Mouse (Mus musculus) forebrain, embryonic 11.5 days (tissue): ENCODE measurements around the gene Zdhhc1. TPM values are rescaled to one million over a fixed set of nuclear protein-coding genes. Genes with fewer than 3 reads are reported as not detected.
A peak's percentile ranks its signal among the peaks of the same experiment; 100 is the strongest.

Experiments used
- ATAC-seq: fragments of 200-750 bp; cut with Nextera tagmentation; replicated peaks from 2 replicates; pipeline ENCODE4 v1.8.0; 2017; ENCODE audit warnings: moderate TSS enrichment; ENCODE audit not compliant: low FRiP score
- DNase-seq: peaks from one replicate; pipeline ENCODE4 v3.0.0-alpha.2; 2017; ENCODE audit warnings: low spot score
- H3K27ac ChIP-seq: fragments of 300-500 bp; sonication (generic); 2 replicates; pipeline ENCODE4 v1.5.1; 2014; ENCODE audit warnings: low read depth, low read length
- H3K27me3 ChIP-seq: fragments of 300-500 bp; sonication (generic); 2 replicates; pipeline ENCODE4 v1.6.1; 2014; ENCODE audit warnings: mild to moderate bottlenecking, low read length, mixed read lengths; ENCODE audit not compliant: control insufficient read depth, insufficient read depth
- H3K36me3 ChIP-seq: fragments of 300-500 bp; sonication (generic); 2 replicates; pipeline ENCODE4 v1.6.1; 2014; ENCODE audit warnings: mild to moderate bottlenecking, low read length, moderate library complexity, mixed read lengths; ENCODE audit not compliant: control insufficient read depth, insufficient read depth
- H3K4me1 ChIP-seq: fragments of 300-500 bp; sonication (generic); replicated peaks from 2 replicates; pipeline ENCODE4 v1.6.1; 2014; ENCODE audit warnings: low read length, mixed read lengths; ENCODE audit not compliant: control insufficient read depth, insufficient read depth
- H3K4me2 ChIP-seq: fragments of 300-500 bp; sonication (generic); 2 replicates; pipeline ENCODE4 v1.6.1; 2014; ENCODE audit warnings: low read depth, mild to moderate bottlenecking, low read length, moderate library complexity, mixed read lengths; ENCODE audit not compliant: severe bottlenecking
- H3K4me3 ChIP-seq: fragments of 300-500 bp; sonication (generic); 2 replicates; pipeline ENCODE4 v1.5.1; 2014; ENCODE audit warnings: low read depth, low read length
- H3K9ac ChIP-seq: fragments of 300-500 bp; sonication (generic); 2 replicates; pipeline ENCODE4 v1.6.1; 2014; ENCODE audit warnings: low read length
- H3K9me3 ChIP-seq: fragments of 300-500 bp; sonication (generic); 2 replicates; pipeline ENCODE4 v1.6.1; 2016; ENCODE audit warnings: low read length, mixed read lengths; ENCODE audit not compliant: control insufficient read depth
- WGBS: fragments of 180-500 bp; shearing (Covaris S2); extraction: QIAGEN DNeasy Blood & Tissue Kit; methylation state at CpG from one replicate; pipeline ENCODE4 v1.1.7; 2014; 5-methylcytosine and 5-hydroxymethylcytosine counted together
- polyA plus RNA-seq: library from polyadenylated mRNA; unstranded; fragments of >200 nt; fragmentation: Nextera tagmentation; extraction: Ambion mirVana; gene quantifications from 2 replicates; pipeline ENCODE4 v1.2.1, GENCODE M21; 2014

Gene Zdhhc1
- 20.2 and 24.6 TPM in 2 replicates for polyA plus RNA-seq

DNA sequence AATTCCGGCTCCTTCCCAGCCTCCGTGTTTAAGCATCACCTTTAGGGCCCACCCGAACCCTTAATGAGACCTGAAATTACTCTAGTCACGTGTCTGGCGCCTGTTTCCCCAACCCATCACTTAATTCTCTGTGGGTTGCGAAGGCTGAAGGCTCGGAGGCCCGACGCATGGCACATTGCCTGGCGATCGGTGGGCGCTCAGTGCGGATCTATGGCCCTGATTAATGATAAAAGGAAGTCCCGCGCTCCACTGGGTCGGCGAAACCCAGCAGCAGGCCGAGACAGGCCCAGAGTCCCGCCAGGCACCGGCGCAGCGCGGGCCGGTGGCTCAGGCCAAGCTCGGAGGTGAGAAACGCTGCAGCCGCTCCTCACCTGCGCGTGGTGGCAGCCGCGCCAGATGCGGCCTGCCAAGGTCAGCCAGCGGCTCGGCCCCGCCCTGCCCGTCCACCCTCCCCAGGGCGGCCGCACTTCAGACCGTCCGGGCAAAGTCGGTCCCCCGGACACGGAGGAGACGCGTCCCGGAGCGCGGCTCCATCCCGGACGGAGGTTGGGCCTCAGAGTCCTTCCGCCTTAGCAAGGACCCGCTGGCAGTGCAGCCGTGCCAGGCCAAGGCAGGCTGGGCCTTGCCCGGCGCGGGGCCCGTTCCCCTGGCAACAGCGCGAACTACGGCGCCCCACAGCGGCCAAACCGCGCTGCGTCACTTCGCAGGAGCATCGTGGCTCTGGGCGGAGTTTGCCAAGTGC is at the start of gene Zdhhc1:
Gene Zdhhc1 (minus strand): TSS at position 464 of the 742 bp plus-strand sequence.
- under 1% methylated on average over 67 of the region's 68 CpGs for WGBS
- DNase-seq: peak; percentile 96
- H3K27me3 ChIP-seq: no peaks in the 10 kb centered on the region

DNA sequence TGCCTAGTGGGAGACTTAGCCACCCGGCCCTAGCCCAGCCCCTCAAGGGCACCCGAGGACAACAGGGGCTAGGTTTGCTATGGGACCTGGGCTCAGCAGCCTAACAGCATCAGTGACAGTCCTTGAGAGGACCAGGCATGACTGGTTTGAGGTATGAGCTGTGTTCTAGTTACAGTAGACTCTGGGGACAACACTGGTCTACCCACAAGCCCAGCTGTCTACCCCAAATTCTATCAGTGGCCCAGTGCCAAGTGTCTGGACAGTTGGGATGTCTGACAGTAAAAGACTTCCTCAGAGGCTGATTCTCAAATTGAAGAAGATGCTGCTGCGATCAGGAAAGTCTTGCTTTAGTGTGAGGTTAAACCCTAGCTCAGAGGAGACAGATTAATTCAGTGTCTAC is 48.5 kb upstream of the Zdhhc1 start:
- no peak overlapping the region for H3K4me2 ChIP-seq
- H3K36me3 ChIP-seq: no peaks in the 10 kb centered on the region
- no peak for DNase-seq
- H3K9ac ChIP-seq: no peak overlapping the region
- no peak for ATAC-seq
- H3K4me1 ChIP-seq: no peaks in the 10 kb centered on the region
- H3K27ac ChIP-seq: no peak overlapping the region
- H3K4me3 ChIP-seq: no peak overlapping the region
- no peaks in the 10 kb centered on the region for H3K9me3 ChIP-seq
- H3K27me3 ChIP-seq: no peaks in the 10 kb centered on the region
- WGBS: 87% methylated on average over 3 of the region's 3 CpGs

More for the DNA sequence above, at the start of gene Zdhhc1:
- Histone ChIP-seq H3K4me2 (peak within 1 kb of the TSS; percentile 96), H3K9ac (peak within 1 kb of the TSS; percentile 89), H3K4me1 (peaks cover 6% of the 10 kb centered on the region), H3K36me3 (no peaks in the 10 kb centered on the region), H3K9me3 (no peaks in the 10 kb centered on the region), H3K4me3 (peak within 1 kb of the TSS; percentile 78), H3K27ac (0 out of 2 replicates have a peak within 1 kb of the TSS, but pooled peaks have one; percentile 12)
- ATAC-seq: peak; percentile 92

DNA sequence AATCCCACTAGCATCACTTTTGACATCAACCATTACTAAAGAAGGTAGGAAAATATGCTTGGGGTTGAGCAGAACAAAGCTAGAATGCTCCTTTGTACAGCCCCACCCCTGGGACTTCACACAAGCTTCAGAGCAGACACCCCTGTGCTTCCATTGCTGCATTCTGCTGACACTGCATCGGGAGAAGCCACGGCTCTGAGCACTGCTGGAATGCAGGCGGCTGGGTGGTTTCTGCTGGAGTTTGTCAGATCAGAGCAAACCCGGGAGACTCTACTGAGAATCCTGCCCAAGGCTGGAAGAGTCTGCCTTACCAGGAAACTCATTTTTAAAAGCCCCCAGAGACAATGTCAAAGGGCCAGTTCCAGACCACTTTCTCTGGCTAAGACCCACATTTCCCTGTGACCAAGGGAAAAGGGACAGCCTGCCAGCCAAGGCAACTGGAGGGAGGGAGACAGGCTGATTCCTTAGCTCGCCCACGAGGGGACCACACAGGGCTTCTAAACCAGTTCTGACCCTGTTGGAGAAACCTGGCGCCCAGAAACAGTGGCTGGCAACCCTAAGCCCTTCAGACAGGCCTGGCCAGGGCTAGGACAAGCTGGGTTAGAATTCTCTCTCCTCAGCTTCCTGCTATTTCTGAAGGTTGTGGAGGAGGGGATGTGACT is 48.0 kb upstream of the Zdhhc1 start:
- no peak overlapping the region for H3K4me3 ChIP-seq
- DNase-seq: no peak
- H3K9ac ChIP-seq: no peak overlapping the region
- no peak overlapping the region for H3K4me2 ChIP-seq
- no peaks in the 10 kb centered on the region for H3K27me3 ChIP-seq
- no peaks in the 10 kb centered on the region for H3K9me3 ChIP-seq
- ATAC-seq: no peak
- H3K27ac ChIP-seq: no peak overlapping the region
- no peaks in the 10 kb centered on the region for H3K4me1 ChIP-seq
- 70% methylated on average over 7 of the region's 7 CpGs for WGBS
- no peaks in the 10 kb centered on the region for H3K36me3 ChIP-seq

DNA sequence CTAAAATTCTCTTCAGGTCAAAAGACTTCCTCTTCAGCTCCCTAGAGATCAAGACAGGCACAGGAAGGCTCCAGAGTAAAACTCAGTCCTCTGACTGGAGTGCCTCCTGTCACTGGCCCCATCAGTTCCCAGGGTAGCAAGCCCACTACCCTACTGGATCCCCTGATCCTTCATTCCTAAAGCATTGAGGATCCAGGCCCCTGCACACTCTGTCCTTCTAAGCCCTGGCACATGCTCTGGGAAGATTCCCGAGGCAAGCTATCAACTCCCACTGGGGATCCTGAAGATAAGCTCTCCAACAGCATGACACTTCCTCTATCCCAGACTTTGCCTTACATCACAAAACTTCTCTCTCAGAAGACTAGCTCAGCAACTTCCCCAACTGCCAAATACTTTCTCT is 47.0 kb upstream of the Zdhhc1 start:
- WGBS: 72% methylated on average over 1 of the region's 1 CpGs
- no peaks in the 10 kb centered on the region for H3K9me3 ChIP-seq

DNA sequence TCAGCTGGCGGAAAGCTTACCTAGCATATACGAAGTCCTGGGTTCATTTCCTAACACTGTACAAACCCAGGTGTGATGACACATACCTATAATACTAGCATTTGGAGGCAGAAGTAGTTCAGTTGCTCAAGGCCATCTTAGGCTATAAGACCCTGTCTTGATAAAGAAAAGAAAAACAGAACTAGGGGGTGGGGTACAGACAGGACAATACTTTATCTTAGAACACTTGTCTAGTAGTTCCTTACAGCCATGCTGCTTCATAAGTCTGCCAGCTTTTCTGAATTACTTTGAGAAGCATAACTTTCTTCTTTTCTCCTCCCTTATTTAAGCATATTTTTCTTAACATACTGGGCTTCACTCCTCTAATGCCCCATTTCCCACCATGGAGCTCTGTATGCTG is 46.1 kb upstream of the Zdhhc1 start:
- no peaks in the 10 kb centered on the region for H3K27me3 ChIP-seq
- H3K4me3 ChIP-seq: no peak overlapping the region
- ATAC-seq (no peak), DNase-seq (no peak)
- H3K36me3 ChIP-seq: peaks cover 3% of the 10 kb centered on the region; the same call in 1 of the 2 replicates
- H3K9me3 ChIP-seq: no peaks in the 10 kb centered on the region
- no peak overlapping the region for H3K4me2 ChIP-seq
- WGBS: 91% methylated on average over 2 of the region's 2 CpGs
- H3K27ac ChIP-seq: no peak overlapping the region
- no peak overlapping the region for H3K9ac ChIP-seq
- no peaks in the 10 kb centered on the region for H3K4me1 ChIP-seq

More for the DNA sequence above, 47.0 kb upstream of the Zdhhc1 start:
- Histone ChIP-seq H3K27ac (no peak overlapping the region), H3K9ac (no peak overlapping the region), H3K4me3 (no peak overlapping the region), H3K4me1 (no peaks in the 10 kb centered on the region), H3K4me2 (no peak overlapping the region), H3K36me3 (peaks cover 2% of the 10 kb centered on the region; the same call in 1 of the 2 replicates), H3K27me3 (no peaks in the 10 kb centered on the region)
- ATAC-seq: no peak
- no peak for DNase-seq

DNA sequence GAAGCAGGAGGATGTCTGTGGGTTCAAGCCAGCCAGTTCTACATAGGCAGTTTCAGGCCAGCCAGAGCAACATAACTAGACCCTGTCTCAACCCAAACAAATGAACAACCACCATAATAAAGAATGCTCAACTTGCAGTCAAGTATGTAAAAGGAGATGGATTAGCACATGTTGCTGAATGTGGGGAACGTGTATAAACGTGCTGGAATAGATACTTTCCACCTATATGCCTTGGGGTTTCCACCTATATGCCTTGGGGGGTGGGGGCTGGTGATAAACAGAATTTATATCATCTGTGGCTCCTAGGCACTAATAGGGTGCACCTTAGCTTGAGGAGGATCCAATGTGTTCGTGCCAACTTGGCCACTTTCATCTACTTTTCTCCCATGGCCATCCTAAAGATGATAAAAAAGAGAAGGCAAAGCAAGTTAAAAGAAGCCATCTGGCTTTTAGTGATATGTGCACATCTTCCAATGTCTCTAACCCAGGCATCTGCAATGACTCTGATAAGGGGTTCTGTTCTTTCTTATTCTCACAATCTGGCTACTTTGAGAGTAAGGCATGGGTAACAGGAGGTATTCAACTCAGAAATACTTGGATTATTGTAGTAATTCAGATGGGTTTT is 45.4 kb upstream of the Zdhhc1 start:
- 87% methylated on average over 3 of the region's 3 CpGs for WGBS

GRCm38 (mm10) chr8:105538940-105539339 is 42.2 kb upstream of the Zdhhc1 start:
- H3K9me3 ChIP-seq: no peaks in the 10 kb centered on the region

More for the DNA sequence above, 45.4 kb upstream of the Zdhhc1 start:
- Histone ChIP-seq H3K9ac (no peak overlapping the region), H3K4me2 (no peak overlapping the region), H3K27ac (no peak overlapping the region), H3K36me3 (peaks cover 3% of the 10 kb centered on the region; the same call in 1 of the 2 replicates), H3K27me3 (no peaks in the 10 kb centered on the region), H3K4me1 (no peaks in the 10 kb centered on the region), H3K4me3 (no peak overlapping the region), H3K9me3 (no peaks in the 10 kb centered on the region)
- no peak for ATAC-seq
- no peak for DNase-seq

GRCm38 (mm10) chr8:105537011-105537677 is 40.4 kb upstream of the Zdhhc1 start:
- no peak overlapping the region for H3K9ac ChIP-seq
- 0 out of 2 replicates have a peak, but pooled peaks cover 4% of the 10 kb centered on the region for H3K4me1 ChIP-seq
- peaks cover 3% of the 10 kb centered on the region; the same call in 1 of the 2 replicates for H3K36me3 ChIP-seq
- WGBS: 98% methylated on average over 6 of the region's 6 CpGs
- no peak overlapping the region for H3K4me3 ChIP-seq
- H3K4me2 ChIP-seq: no peak overlapping the region
- no peak overlapping the region for H3K27ac ChIP-seq
- DNase-seq: no peak
- no peak for ATAC-seq
- H3K27me3 ChIP-seq: no peaks in the 10 kb centered on the region
- no peaks in the 10 kb centered on the region for H3K9me3 ChIP-seq

More at GRCm38 (mm10) chr8:105538940-105539339, 42.2 kb upstream of the Zdhhc1 start:
- Histone ChIP-seq H3K4me1 (no peaks in the 10 kb centered on the region), H3K27ac (no peak overlapping the region), H3K36me3 (peaks cover 3% of the 10 kb centered on the region; the same call in 1 of the 2 replicates), H3K27me3 (no peaks in the 10 kb centered on the region), H3K9ac (no peak overlapping the region), H3K4me3 (no peak overlapping the region), H3K4me2 (no peak overlapping the region)
- no peak for ATAC-seq
- WGBS: 90% methylated on average over 4 of the region's 4 CpGs
- no peak for DNase-seq
